Comparison of ENCODE assay signal across 8 mouse cellular contexts in genomic region chr13:117220501-117221321, GRCm38 (mm10). TPM values are rescaled to one million over a fixed set of nuclear protein-coding genes. Genes with fewer than 3 reads are reported as not detected.
A peak's percentile ranks its signal among the peaks of the same experiment; 100 is the strongest.
DNase-seq lines count a peak whose midpoint lies in the region; ATAC-seq and TF ChIP-seq lines count a peak whose summit lies in the region.

TSS of gene Gm17509 (minus strand) at chr13:117221075.

- H3K9ac ChIP-seq in embryonic facial prominence, embryonic 13.5 days: peak within 1 kb of the TSS; percentile 84
- no peak within 1 kb of the TSS; the same call in 1 of the 2 replicates for H3K9ac ChIP-seq in heart, postnatal 0 days (replicated peaks; ENCODE audit: low read depth, low read length)
- peak within 1 kb of the TSS; percentile 53 for H3K9ac ChIP-seq in liver, embryonic 16.5 days (ENCODE audit: low read depth, low read length)

- TF ChIP-seq CTCF in bone marrow, adult 2 months (IDR thresholded peaks at IDR 0.05; ENCODE audit: control insufficient read depth, insufficient read depth, low read length): no peak
- no peak for TF ChIP-seq CTCF in heart, postnatal 0 days (IDR thresholded peaks at IDR 0.05; ENCODE audit: low read depth)
- TF ChIP-seq CTCF in testis, adult 2 months (IDR thresholded peaks at IDR 0.05; ENCODE audit: control insufficient read depth, insufficient read depth, insufficient replicate concordance, low read depth, low read length): no peak

- TF ChIP-seq EP300 in heart, postnatal 0 days (IDR thresholded peaks at IDR 0.05; ENCODE audit: low read depth): no peak

- peak; percentile 76; the same call in 1 of the 2 replicates for TF ChIP-seq POLR2A in bone marrow, adult 2 months (IDR thresholded peaks at IDR 0.05; ENCODE audit: borderline replicate concordance, control insufficient read depth, low read depth, low read length)
- TF ChIP-seq POLR2A in testis, adult 2 months (IDR thresholded peaks at IDR 0.05; ENCODE audit: control insufficient read depth, low read depth, low read length): no peak

- 1% methylated on average over 65 of the region's 67 CpGs for WGBS in bone marrow, adult 2 months
- under 1% methylated on average over 58 of the region's 67 CpGs for WGBS in embryonic facial prominence, embryonic 13.5 days
- under 1% methylated on average over 66 of the region's 67 CpGs for WGBS in heart, postnatal 0 days
- under 1% methylated on average over 61 of the region's 67 CpGs for WGBS in liver, embryonic 16.5 days (ENCODE audit: insufficient replicate concordance)

- peaks cover 6% of the 10 kb centered on the region; the same call in 1 of the 2 replicates for H3K4me1 ChIP-seq in bone marrow, adult 2 months (ENCODE audit: control insufficient read depth, insufficient read depth, low read length)
- peaks cover 29% of the 10 kb centered on the region for H3K4me1 ChIP-seq in embryonic facial prominence, embryonic 13.5 days
- H3K4me1 ChIP-seq in heart, postnatal 0 days (ENCODE audit: control insufficient read depth, insufficient read depth): no peaks in the 10 kb centered on the region
- H3K4me1 ChIP-seq in liver, embryonic 16.5 days (ENCODE audit: control insufficient read depth, low read depth, low read length): no peaks in the 10 kb centered on the region
- no peaks in the 10 kb centered on the region; the same call in 1 of the 2 replicates for H3K4me1 ChIP-seq in testis, adult 2 months (ENCODE audit: control insufficient read depth, insufficient read depth, low read length)

- DNase-seq in heart, postnatal 0 days (ENCODE audit: low spot score): peak; percentile 13
- DNase-seq in kidney, postnatal 4 days: peak; percentile 63 to 72
- DNase-seq in neural tube, embryonic 10.5 days (ENCODE audit: extremely low spot score, low spot score): peak; percentile 81

- H3K4me3 ChIP-seq in bone marrow, adult 2 months (replicated peaks; ENCODE audit: control insufficient read depth, low read depth, low read length): peak within 1 kb of the TSS; percentile 77
- H3K4me3 ChIP-seq in embryonic facial prominence, embryonic 13.5 days: peak within 1 kb of the TSS; percentile 74
- H3K4me3 ChIP-seq in heart, postnatal 0 days (ENCODE audit: low read depth, low read length): peak within 1 kb of the TSS; percentile 53
- H3K4me3 ChIP-seq in liver, embryonic 16.5 days (ENCODE audit: low read depth, low read length): peak within 1 kb of the TSS; percentile 58
- peak within 1 kb of the TSS; percentile 32 for H3K4me3 ChIP-seq in testis, adult 2 months (ENCODE audit: control insufficient read depth, low read depth, low read length)

- peak within 1 kb of the TSS; percentile 86 for H3K4me2 ChIP-seq in embryonic facial prominence, embryonic 13.5 days
- peak within 1 kb of the TSS; percentile 70 for H3K4me2 ChIP-seq in heart, postnatal 0 days (ENCODE audit: low read depth, low read length)
- H3K4me2 ChIP-seq in liver, embryonic 16.5 days (ENCODE audit: low read depth, low read length): peak within 1 kb of the TSS; percentile 55

- H3K9me3 ChIP-seq in embryonic facial prominence, embryonic 13.5 days: no peaks in the 10 kb centered on the region
- H3K9me3 ChIP-seq in heart, postnatal 0 days (replicated peaks; ENCODE audit: control insufficient read depth, low read length): no peaks in the 10 kb centered on the region
- no peaks in the 10 kb centered on the region for H3K9me3 ChIP-seq in liver, embryonic 16.5 days (replicated peaks; ENCODE audit: control insufficient read depth, low read length)

- no peaks in the 10 kb centered on the region for H3K36me3 ChIP-seq in embryonic facial prominence, embryonic 13.5 days
- H3K36me3 ChIP-seq in heart, postnatal 0 days (replicated peaks; ENCODE audit: control insufficient read depth, insufficient read depth, low read length): no peaks in the 10 kb centered on the region
- no peaks in the 10 kb centered on the region for H3K36me3 ChIP-seq in liver, embryonic 16.5 days (ENCODE audit: control insufficient read depth, insufficient read depth)
- no peaks in the 10 kb centered on the region for H3K36me3 ChIP-seq in testis, adult 2 months (ENCODE audit: control insufficient read depth, insufficient read depth, low read length)

- H3K27me3 ChIP-seq in embryonic facial prominence, embryonic 13.5 days: peaks cover 6% of the 10 kb centered on the region; the same call in 1 of the 2 replicates
- H3K27me3 ChIP-seq in heart, postnatal 0 days (ENCODE audit: control insufficient read depth, insufficient read depth, low read length): peaks cover 23% of the 10 kb centered on the region
- peaks cover 26% of the 10 kb centered on the region for H3K27me3 ChIP-seq in liver, embryonic 16.5 days (ENCODE audit: control insufficient read depth, insufficient read depth, low read depth, low read length)
- no peaks in the 10 kb centered on the region for H3K27me3 ChIP-seq in testis, adult 2 months (ENCODE audit: control insufficient read depth, insufficient read depth, low read length)

- H3K27ac ChIP-seq in bone marrow, adult 2 months (ENCODE audit: control insufficient read depth, insufficient read depth, low read depth, low read length, poor library complexity): peak within 1 kb of the TSS; percentile 89
- H3K27ac ChIP-seq in embryonic facial prominence, embryonic 13.5 days: peak within 1 kb of the TSS; percentile 83
- H3K27ac ChIP-seq in heart, postnatal 0 days (ENCODE audit: low read depth): no peak within 1 kb of the TSS; the same call in 1 of the 2 replicates
- H3K27ac ChIP-seq in liver, embryonic 16.5 days (ENCODE audit: low read length): peak within 1 kb of the TSS; percentile 55; the same call in 1 of the 2 replicates
- H3K27ac ChIP-seq in testis, adult 2 months (ENCODE audit: control insufficient read depth, insufficient read depth, low read depth, low read length): no peak within 1 kb of the TSS

- ATAC-seq in CD4-positive, CD25-positive, alpha-beta regulatory T cell, adult 4 months: peak; percentile 53
- peak; percentile 73 for ATAC-seq in embryonic facial prominence, embryonic 13.5 days (ENCODE audit: insufficient number of reproducible peaks, insufficient read depth, low FRiP score, low TSS enrichment, low read depth)
- peak; percentile 69 for ATAC-seq in heart, postnatal 0 days (ENCODE audit: insufficient read depth, low read depth)
- peak; percentile 57 for ATAC-seq in liver, embryonic 16.5 days (ENCODE audit: low read depth)

RNA-seq across cellular contexts. Expression of gene Gm17509, which starts in this region (rescaled TPM):
- under 1 TPM in 1 of 2 experiments, not detected in 1; 0.32 TPM for polyA plus RNA-seq in CD4-positive, CD25-positive, alpha-beta regulatory T cell, adult 4 months (2017; shearing (Covaris generic))
- polyA plus RNA-seq in bone marrow, adult 2 months (2011; ENCODE audit: insufficient read depth, insufficient read length, low replicate concordance, missing spikeins): not detected in 2 replicates
- 0.37 and 0.43 TPM in 2 replicates for polyA plus RNA-seq in embryonic facial prominence, embryonic 13.5 days (2015; fragmentation: Nextera tagmentation; extraction: Ambion mirVana)
- total RNA-seq in heart, postnatal 0 days (2014; rRNA removed; ENCODE audit: low replicate concordance): not detected in 2 replicates
- polyA plus RNA-seq in heart, postnatal 0 days (2015; fragmentation: Nextera tagmentation; extraction: Ambion mirVana): not detected in 2 replicates
- 0.04 and 0.05 TPM in 2 replicates for polyA plus RNA-seq in liver, embryonic 16.5 days (2015; fragmentation: Nextera tagmentation; extraction: Ambion mirVana)
- 0.05 TPM in 1 of 2 replicates, not detected in the other for polyA plus RNA-seq in testis, adult 2 months (2012; rRNA removed)

Comparison
In these comparisons a context has a peak if more than half of its experiments do, and no peak if none do; other contexts are left out.
1. Peak in ATAC-seq in CD4-positive, CD25-positive, alpha-beta regulatory T cell, adult 4 months; RNA of the gene not detected or under 1 TPM.
2. Peak in ATAC-seq, H3K4me3 ChIP-seq, H3K27ac ChIP-seq, H3K9ac ChIP-seq and H3K4me2 ChIP-seq in embryonic facial prominence, embryonic 13.5 days; RNA of the gene not detected or under 1 TPM.
3. Peak in DNase-seq, ATAC-seq, H3K4me3 ChIP-seq and H3K4me2 ChIP-seq in heart, postnatal 0 days; RNA of the gene not detected or under 1 TPM.
4. Peak in ATAC-seq, H3K4me3 ChIP-seq, H3K27ac ChIP-seq, H3K9ac ChIP-seq and H3K4me2 ChIP-seq in liver, embryonic 16.5 days; RNA of the gene not detected or under 1 TPM.
5. DNase-seq: peak in every context shown above with its lines; median percentile 81 in neural tube, embryonic 10.5 days; 68 in kidney, postnatal 4 days; 13 in heart, postnatal 0 days.